Mouse (Mus musculus) mesoderm, embryonic 11.5 days (tissue): ENCODE data around the gene Prpf18.

ENCODE experiments used
- DNase-seq: peaks from one replicate; pipeline ENCODE4 v3.0.0-alpha.2; 2012; ENCODE audit warnings: low read depth, low spot score

Prpf18 gene

GRCm38 (mm10) chr2:4575163-4575562 lies 76.8 kb downstream of the Prpf18 start:
- no peak for DNase-seq

- no peak for DNase-seq
Observed at GRCm38 (mm10) chr2:4574251-4574650, 77.7 kb downstream of the Prpf18 start.

GRCm38 (mm10) chr2:4573386-4573785 lies 78.5 kb downstream of the Prpf18 start:
- DNase-seq, result no peak

DNA sequence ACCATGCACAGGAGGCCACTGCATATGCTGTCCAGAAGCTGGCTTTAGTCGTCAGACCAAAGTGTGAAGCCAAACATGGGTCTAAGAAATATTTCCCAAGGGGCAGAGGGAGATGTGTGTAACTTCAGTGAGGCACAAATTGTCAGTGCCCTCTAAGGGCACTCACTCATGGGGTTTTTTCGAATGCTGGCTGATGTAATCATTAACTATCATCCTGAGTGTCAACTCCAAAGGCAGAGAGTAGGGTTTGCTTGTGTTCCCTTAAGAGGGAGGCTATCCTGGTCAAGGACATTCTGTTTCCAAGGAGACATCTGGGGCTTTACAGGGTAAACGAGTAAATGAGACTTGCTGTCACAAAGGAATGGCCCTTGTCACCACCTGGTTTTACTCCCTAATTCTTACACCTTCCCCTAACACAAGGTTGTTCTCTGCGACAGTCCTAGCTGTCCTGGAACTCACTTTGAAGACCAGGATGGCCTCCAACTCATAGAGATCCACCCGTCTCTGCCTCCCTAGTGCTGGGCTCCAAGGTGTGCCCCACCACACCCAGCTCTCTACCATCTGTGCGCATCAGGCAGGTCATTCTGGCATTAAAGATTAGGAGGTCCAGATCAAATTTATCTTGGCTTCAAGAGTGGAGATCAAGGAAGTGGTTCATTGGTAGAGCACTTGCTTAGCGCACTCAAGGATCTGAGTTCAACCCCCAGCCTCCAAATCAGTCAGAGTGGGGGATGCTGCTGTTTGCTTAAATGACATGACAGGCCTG lies 79.2 kb downstream of the Prpf18 start:
- no peak for DNase-seq
